Mouse (Mus musculus) ovary, postnatal 10 days (tissue): ENCODE data around the gene Snrpd2.

ENCODE experiments used
- DNase-seq: peaks from one replicate; pipeline ENCODE4 v3.0.0; 2022; ENCODE audit warnings: low spot score

Snrpd2 gene

DNA sequence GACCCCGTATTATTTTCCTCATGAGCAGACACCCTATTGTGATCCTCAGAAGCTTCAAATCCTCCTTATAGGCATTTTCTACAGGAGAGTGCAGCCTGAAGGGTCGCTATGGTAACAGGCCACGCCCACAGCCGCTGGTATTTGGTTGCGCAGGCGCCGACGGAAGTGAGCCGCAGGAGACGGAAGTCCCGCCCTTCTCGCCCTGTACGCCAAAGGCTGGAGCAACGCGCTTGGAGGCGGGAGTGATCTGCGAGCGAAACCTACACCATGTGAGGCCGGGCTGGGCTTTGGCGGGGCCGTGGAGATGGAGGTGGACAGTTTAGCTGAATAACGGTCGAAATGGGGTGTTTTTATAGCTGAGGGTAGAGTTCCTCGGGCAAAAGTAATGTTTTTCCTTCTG is at the start of gene Snrpd2:
Gene Snrpd2 (plus strand): TSS at position 97 of the 400 bp plus-strand sequence.
- DNase-seq = peak; percentile 90

DNA sequence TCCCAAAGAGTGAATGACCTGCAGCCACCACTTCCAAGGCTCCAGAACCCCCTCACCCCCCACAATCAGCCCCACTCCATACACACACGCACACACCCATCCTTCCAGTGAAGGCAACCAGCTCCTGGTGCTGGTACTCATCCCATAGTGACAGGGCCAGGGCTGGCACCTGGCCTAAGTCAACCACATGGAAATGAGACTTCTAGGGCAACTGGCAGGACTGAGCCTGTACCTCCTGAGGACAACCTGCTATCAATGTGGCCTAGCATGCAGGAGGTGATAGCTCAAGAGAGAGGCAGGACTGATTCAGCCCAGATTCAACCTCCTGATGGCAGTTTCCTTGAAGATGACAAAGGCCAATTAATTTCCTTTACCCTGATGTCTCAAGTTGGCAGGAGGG is 49.2 kb upstream of the Snrpd2 start:
- no peak for DNase-seq

DNA sequence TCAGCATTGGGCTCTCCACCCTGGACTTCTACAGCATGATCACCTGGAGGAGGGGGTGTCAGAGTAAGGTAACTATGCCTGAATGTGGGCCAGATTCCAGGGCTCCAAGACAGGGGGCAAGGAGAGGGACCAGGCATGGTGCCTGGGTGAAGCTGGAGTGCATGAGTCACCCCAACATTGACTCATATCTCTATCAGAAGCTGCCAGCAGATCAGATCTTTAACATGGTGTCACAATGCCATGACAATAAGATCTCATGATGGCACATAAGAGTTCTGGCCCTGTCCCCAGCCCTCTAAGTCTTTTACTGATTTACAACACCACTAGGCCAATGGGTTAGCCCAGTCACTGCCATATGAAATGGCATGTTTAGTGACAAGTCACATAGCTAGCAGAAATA is 45.8 kb upstream of the Snrpd2 start:
- DNase-seq = no peak

- no peak for DNase-seq
Observed at GRCm38 (mm10) chr7:19104486-19104885, 45.0 kb upstream of the Snrpd2 start.

- DNase-seq = no peak
Observed at GRCm38 (mm10) chr7:19107436-19107835, 42.1 kb upstream of the Snrpd2 start.

- no peak for DNase-seq
Observed at GRCm38 (mm10) chr7:19109565-19109964, 40.0 kb upstream of the Snrpd2 start.

- DNase-seq = no peak
Observed at GRCm38 (mm10) chr7:19118028-19118771, 31.3 kb upstream of the Snrpd2 start, which contains the start of gene Gm4969. Gm4969 (minus strand) TSS chr7:19118368.

DNA sequence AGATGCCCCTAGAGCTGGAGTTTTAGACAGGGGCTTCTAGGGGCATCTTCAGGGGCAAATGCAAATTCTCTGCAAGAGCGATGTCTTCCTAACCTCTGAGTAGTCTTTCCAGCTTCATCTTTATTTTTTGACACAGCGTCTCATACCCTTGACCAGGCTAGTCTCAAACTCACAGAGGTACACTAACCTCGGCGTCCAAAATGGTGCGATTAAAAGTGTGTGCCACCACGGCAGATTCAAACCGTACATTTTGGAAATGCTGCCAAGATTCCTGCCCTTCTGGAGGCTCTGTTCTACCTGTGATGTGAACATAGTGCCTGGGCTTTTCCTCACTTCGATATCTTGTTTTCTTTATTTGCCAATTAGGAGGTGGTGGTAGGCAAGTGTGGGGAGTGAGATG is 30.4 kb upstream of the Snrpd2 start:
- DNase-seq = no peak

DNA sequence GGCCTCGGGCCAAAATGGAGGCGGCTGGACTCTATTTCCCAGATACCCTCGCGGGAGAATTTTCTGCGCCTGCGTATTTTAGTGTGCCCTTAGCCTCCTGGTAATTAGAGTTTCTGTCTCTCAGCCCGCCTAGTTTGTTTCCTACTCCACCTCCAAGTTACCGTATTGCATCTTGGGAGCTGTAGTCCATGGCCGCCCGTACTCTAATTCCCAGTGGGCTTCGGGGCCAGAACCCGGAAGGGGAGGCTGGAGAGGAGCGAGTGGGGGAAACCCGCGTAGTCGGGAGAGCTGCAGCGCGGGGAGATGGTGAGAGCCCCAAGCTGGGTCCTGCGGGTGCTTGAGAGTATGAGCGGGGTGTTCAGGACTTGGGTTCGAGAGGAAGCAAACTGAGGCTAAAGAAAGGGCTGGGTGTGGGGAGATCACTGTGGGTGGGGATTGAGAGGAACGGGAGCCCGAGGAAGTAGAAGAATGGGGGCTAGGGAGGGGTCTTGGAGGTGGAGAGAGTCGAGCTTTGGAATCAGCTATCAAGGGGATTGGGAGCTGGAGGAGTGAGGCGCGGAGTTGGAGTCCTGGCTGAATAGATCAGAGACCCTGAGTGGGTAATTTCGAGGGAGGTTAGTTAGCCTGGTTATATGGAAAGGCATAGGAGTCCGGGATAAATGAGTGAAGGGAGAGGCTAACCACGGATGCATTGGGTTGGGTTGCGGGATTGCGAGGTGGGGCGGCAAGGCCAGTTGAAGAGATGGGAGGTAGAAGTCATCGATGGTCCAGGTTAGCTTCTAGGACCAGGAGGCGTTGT is 29.7 kb upstream of the Snrpd2 start, which contains the start of gene Fbxo46:
Gene Fbxo46 (plus strand): TSS at position 229 of the 799 bp plus-strand sequence.
- peak; percentile 73 for DNase-seq

GRCm38 (mm10) chr7:19121686-19122085 is 27.8 kb upstream of the Snrpd2 start:
- no peak for DNase-seq

GRCm38 (mm10) chr7:19124713-19125112 is 24.8 kb upstream of the Snrpd2 start:
- no peak for DNase-seq

DNA sequence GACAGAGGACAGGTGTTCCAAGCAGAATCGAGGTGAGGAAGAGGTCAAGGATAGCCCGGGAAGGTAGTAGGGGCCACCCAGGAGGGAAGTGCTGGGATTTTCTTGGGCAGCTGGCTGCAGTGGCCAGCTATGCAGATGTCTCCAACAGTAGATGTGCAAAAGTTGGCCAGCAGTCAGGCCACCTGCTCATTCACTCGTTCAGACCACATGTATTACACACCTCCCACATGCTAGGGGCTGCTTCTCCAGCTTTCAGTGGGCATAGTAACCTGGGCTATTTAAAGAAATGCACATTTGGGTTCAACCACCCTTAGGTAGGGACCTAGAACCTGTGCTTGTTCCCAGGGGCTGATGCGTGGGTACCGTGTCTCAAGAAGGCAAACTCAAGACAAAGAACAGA is 21.8 kb upstream of the Snrpd2 start:
- no peak for DNase-seq

DNA sequence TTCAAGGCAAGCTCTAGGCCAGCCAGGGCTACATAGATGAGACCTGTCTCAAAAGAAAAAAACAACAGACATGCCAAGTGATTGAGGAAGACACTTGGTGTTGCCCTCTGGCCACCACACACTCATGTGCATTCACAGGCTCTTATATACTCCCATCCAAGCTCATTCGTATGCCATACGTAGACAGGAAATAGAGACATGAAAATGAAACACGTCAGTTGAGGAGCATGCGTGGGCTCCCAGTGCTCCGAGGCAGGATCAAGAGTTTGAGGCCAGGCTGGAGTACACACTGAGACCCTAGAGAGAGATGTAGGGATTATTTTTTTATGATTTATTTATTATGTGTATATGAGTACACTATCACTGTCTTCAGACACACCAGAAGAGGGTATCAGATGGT is 20.1 kb upstream of the Snrpd2 start:
- DNase-seq = no peak

DNA sequence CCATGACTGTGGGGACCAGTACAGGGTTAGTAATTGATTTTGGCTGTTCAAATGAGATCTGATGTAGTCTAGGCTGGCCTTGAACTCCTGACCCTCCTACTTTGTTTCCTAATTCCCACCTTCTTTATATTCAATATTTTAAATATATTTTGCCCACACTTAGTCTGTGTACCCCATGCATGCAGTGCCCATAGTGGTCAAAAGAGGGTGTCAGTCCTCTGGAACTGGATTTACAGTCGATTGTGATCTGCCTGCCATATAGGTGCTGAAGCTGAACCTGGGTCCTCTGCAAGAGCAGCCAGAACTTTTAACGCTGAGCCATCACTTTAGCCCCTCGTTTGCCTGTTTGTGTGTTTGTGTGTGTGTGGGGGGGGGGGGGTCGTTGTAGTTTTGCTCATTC is 18.9 kb upstream of the Snrpd2 start:
- DNase-seq = no peak

DNA sequence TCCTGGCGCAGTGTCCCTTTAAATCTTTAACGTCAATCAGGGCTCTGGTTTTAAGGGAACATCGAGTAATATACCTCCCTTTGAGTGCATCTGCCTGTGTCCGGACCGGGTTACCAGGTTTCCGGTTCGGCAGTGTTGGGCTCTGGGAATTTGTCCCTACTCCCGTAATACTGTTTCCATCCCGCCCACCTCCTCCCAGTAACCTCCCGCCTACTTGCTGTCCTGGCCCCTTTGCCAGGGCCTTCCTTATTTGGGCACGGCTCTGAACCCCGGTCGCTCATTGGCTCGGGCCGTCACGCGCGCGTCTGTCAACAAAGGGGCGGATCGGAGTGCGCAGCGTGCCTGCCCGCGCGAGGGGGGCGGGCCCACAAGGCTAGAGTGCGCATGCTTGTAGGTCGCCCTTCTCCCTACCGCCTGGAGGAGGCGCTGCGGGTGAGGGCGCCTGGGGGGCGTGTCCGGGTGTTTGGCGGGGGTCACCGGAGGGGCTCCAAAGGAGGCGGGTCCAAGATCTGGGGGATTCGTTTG is 18.1 kb upstream of the Snrpd2 start:
- DNase-seq = peak; percentile 92

GRCm38 (mm10) chr7:19136168-19136567 is 13.4 kb upstream of the Snrpd2 start:
- DNase-seq = no peak

GRCm38 (mm10) chr7:19136673-19137334 is 12.7 kb upstream of the Snrpd2 start:
- no peak for DNase-seq

GRCm38 (mm10) chr7:19137380-19137779 is 12.1 kb upstream of the Snrpd2 start:
- DNase-seq = no peak

DNA sequence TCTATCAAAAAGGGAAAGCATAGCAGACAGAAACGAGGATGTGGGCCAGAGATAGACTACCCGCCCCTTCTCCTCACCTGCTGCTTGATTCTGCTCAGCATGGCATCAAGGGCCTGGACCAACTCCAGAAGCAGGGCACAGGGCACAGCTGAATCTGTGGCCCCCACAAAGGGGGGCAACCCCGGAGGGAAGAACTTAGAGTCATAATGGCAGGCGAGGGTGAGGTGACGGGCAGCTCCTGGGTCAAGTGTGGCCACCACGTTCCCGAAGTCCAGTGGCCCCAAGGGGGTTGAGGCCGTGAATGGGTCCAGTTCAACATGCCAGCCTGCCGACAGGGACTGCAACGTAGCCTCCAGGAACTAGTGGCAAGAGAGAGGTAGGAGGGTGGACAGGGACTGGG is 2.7 kb upstream of the Snrpd2 start:
- no peak for DNase-seq

DNA sequence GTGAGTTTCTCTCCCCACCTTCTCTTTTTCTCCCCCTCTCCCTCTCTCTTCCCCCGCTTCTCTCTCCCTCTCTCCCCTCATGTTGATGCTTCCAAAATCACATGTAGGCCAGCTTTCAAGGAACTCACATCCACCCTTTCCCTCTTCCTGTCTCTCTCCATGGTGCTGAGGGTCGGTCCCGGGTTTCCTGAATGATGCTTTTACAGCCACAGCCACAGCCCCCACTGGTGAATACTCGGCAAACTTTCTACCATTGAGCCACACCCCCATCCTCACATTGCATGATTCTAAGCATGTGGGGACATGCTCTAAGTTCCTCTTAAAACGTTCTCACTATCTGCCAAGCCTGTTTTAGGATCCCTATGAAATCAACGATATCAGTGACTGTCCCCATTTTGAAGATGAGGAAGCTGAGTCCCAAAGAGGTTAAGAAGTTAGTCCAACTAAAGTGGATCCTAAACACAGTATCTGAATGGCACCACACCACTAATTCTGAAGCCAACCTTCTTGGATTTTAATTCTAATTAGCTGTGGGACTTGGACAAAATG is 2.0 kb upstream of the Snrpd2 start:
- DNase-seq = no peak

GRCm38 (mm10) chr7:19148180-19148874 is 1.2 kb upstream of the Snrpd2 start:
- DNase-seq = no peak
